Mouse (Mus musculus) neural tube, embryonic 12.5 days (tissue): ENCODE measurements at regions not wholly inside any gene's neighbourhood (a gene's known extent, or its start where the extent isn't known, plus 50 kb on each side); places are given as distances from the start of the nearest gene placed in this dataset.
"Not testable (repeated sequence)": the region's sequence is repeated elsewhere in the genome, so short reads cannot be mapped to it uniquely, and the experiment has no call there.

ENCODE experiments used
- ATAC-seq: fragments of 200-750 bp; cut with Nextera tagmentation; 2 replicates; pipeline ENCODE4 v1.8.0; 2017; ENCODE audit warnings: low read depth, mild to moderate bottlenecking, moderate TSS enrichment, moderate library complexity; ENCODE audit not compliant: low FRiP score
- H3K27ac ChIP-seq: fragments of 300-500 bp; sonication (generic); 2 replicates; pipeline ENCODE4 v1.5.1; 2016
- H3K27me3 ChIP-seq: fragments of 300-500 bp; sonication (generic); replicated peaks from 2 replicates; pipeline ENCODE4 v1.6.1; 2016; ENCODE audit warnings: mild to moderate bottlenecking
- H3K36me3 ChIP-seq: fragments of 300-500 bp; sonication (generic); 2 replicates; pipeline ENCODE4 v1.6.1; 2016; ENCODE audit warnings: mild to moderate bottlenecking
- H3K4me1 ChIP-seq: fragments of 300-500 bp; sonication (generic); 2 replicates; pipeline ENCODE4 v1.6.1; 2016
- H3K4me2 ChIP-seq: fragments of 300-500 bp; sonication (generic); replicated peaks from 2 replicates; pipeline ENCODE4 v1.6.1; 2016; ENCODE audit warnings: mild to moderate bottlenecking
- H3K4me3 ChIP-seq: fragments of 300-500 bp; sonication (generic); 2 replicates; pipeline ENCODE4 v1.5.1; 2016
- H3K9ac ChIP-seq: fragments of 300-500 bp; sonication (generic); 2 replicates; pipeline ENCODE4 v1.6.1; 2016; ENCODE audit warnings: mild to moderate bottlenecking
- H3K9me3 ChIP-seq: fragments of 300-500 bp; sonication (generic); 2 replicates; pipeline ENCODE4 v1.6.1; 2016; ENCODE audit warnings: mild to moderate bottlenecking
- WGBS: fragments of 180-500 bp; shearing (Covaris S2); methylation state at CpG from one replicate; pipeline ENCODE4 v1.1.7; 2016; 5-methylcytosine and 5-hydroxymethylcytosine counted together

- H3K4me1 ChIP-seq = peaks cover 6% of the 10 kb centered on the region; the same call in 1 of the 2 replicates
- H3K9ac ChIP-seq = no peak overlapping the region
- H3K27ac ChIP-seq = no peak overlapping the region
- H3K4me3 ChIP-seq = no peak overlapping the region
- 12% methylated on average over 4 of the region's 4 CpGs for WGBS
- no peaks in the 10 kb centered on the region for H3K27me3 ChIP-seq
- no peak overlapping the region for H3K4me2 ChIP-seq
- no peaks in the 10 kb centered on the region for H3K36me3 ChIP-seq
- ATAC-seq = peak; percentile 83
- H3K9me3 ChIP-seq = no peaks in the 10 kb centered on the region
Measured at GRCm38 (mm10) chr13:79765437-79765838, 1117.7 kb upstream of the Arrdc3 start.

GRCm38 (mm10) chr13:79784991-79785666, 1098.1 kb upstream of the Arrdc3 start:
- H3K4me1 ChIP-seq = no peaks in the 10 kb centered on the region
- WGBS = 98% methylated on average over 1 of the region's 1 CpGs
- no peak for ATAC-seq
- no peak overlapping the region for H3K4me3 ChIP-seq
- no peaks in the 10 kb centered on the region for H3K9me3 ChIP-seq
- H3K27me3 ChIP-seq = no peaks in the 10 kb centered on the region
- H3K36me3 ChIP-seq = no peaks in the 10 kb centered on the region
- H3K4me2 ChIP-seq = no peak overlapping the region
- no peak overlapping the region for H3K9ac ChIP-seq
- H3K27ac ChIP-seq = no peak overlapping the region

GRCm38 (mm10) chr13:79801591-79801990, 1081.6 kb upstream of the Arrdc3 start:
- WGBS = 85% methylated on average over 2 of the region's 2 CpGs
- ATAC-seq = no peak
- H3K4me1 ChIP-seq = no peaks in the 10 kb centered on the region

GRCm38 (mm10) chr13:79835592-79835991, 1047.6 kb upstream of the Arrdc3 start:
- Histone ChIP-seq H3K4me1 (no peaks in the 10 kb centered on the region), H3K9me3 (no peaks in the 10 kb centered on the region), H3K9ac (no peak overlapping the region), H3K4me2 (no peak overlapping the region), H3K27me3 (no peaks in the 10 kb centered on the region), H3K4me3 (no peak overlapping the region), H3K27ac (no peak overlapping the region), H3K36me3 (no peaks in the 10 kb centered on the region)
- WGBS = 61% methylated on average over 1 of the region's 1 CpGs
- ATAC-seq = peak; percentile 37; the same call in 1 of the 2 replicates

More at GRCm38 (mm10) chr13:79801591-79801990, 1081.6 kb upstream of the Arrdc3 start:
- Histone ChIP-seq H3K9me3 (no peaks in the 10 kb centered on the region), H3K4me2 (no peak overlapping the region), H3K9ac (no peak overlapping the region), H3K4me3 (no peak overlapping the region), H3K36me3 (no peaks in the 10 kb centered on the region), H3K27ac (no peak overlapping the region), H3K27me3 (no peaks in the 10 kb centered on the region)

GRCm38 (mm10) chr13:79844800-79845199, 1038.4 kb upstream of the Arrdc3 start:
- WGBS = 66% methylated on average over 2 of the region's 2 CpGs
- no peak overlapping the region for H3K9ac ChIP-seq
- ATAC-seq = no peak
- H3K36me3 ChIP-seq = no peaks in the 10 kb centered on the region
- no peak overlapping the region for H3K4me3 ChIP-seq
- H3K4me1 ChIP-seq = no peaks in the 10 kb centered on the region
- no peaks in the 10 kb centered on the region for H3K27me3 ChIP-seq
- no peaks in the 10 kb centered on the region for H3K9me3 ChIP-seq
- no peak overlapping the region for H3K4me2 ChIP-seq
- no peak overlapping the region for H3K27ac ChIP-seq

GRCm38 (mm10) chr13:79867501-79867900, 1015.7 kb upstream of the Arrdc3 start:
- H3K9me3 ChIP-seq, H3K36me3 ChIP-seq, H3K27ac ChIP-seq, H3K4me3 ChIP-seq, H3K4me1 ChIP-seq, ATAC-seq, H3K9ac ChIP-seq, H3K27me3 ChIP-seq, H3K4me2 ChIP-seq: not testable (repeated sequence)
- WGBS = 78% methylated on average over 1 of the region's 1 CpGs

- H3K36me3 ChIP-seq = no peaks in the 10 kb centered on the region
- no peak overlapping the region for H3K27ac ChIP-seq
- no peak overlapping the region for H3K4me3 ChIP-seq
- peaks cover 5% of the 10 kb centered on the region for H3K9me3 ChIP-seq
- no peaks in the 10 kb centered on the region for H3K27me3 ChIP-seq
- H3K4me2 ChIP-seq = no peak overlapping the region
- ATAC-seq = no peak
- H3K9ac ChIP-seq = no peak overlapping the region
- H3K4me1 ChIP-seq = no peaks in the 10 kb centered on the region
- 81% methylated on average over 2 of the region's 2 CpGs for WGBS
Measured at GRCm38 (mm10) chr13:79868481-79869225, 1014.5 kb upstream of the Arrdc3 start.

GRCm38 (mm10) chr13:79880136-79880535, 1003.0 kb upstream of the Arrdc3 start:
- Histone ChIP-seq H3K9ac (no peak overlapping the region), H3K4me2 (no peak overlapping the region), H3K36me3 (no peaks in the 10 kb centered on the region), H3K27me3 (no peaks in the 10 kb centered on the region), H3K27ac (no peak overlapping the region), H3K4me1 (no peaks in the 10 kb centered on the region), H3K4me3 (no peak overlapping the region), H3K9me3 (no peaks in the 10 kb centered on the region)
- no peak for ATAC-seq
- WGBS = 92% methylated on average over 1 of the region's 1 CpGs

- no peak overlapping the region for H3K9ac ChIP-seq
- H3K4me3 ChIP-seq = no peak overlapping the region
- H3K9me3 ChIP-seq = no peaks in the 10 kb centered on the region
- H3K27ac ChIP-seq = no peak overlapping the region
- ATAC-seq = no peak
- H3K27me3 ChIP-seq = no peaks in the 10 kb centered on the region
- no peak overlapping the region for H3K4me2 ChIP-seq
- no peaks in the 10 kb centered on the region for H3K4me1 ChIP-seq
- H3K36me3 ChIP-seq = no peaks in the 10 kb centered on the region
Measured at GRCm38 (mm10) chr13:79885959-79886358, 997.2 kb upstream of the Arrdc3 start.

GRCm38 (mm10) chr13:79886361-79886760, 996.8 kb upstream of the Arrdc3 start:
- H3K4me2 ChIP-seq = no peak overlapping the region
- H3K36me3 ChIP-seq = no peaks in the 10 kb centered on the region
- 88% methylated on average over 1 of the region's 1 CpGs for WGBS
- no peak for ATAC-seq
- H3K9me3 ChIP-seq = no peaks in the 10 kb centered on the region
- H3K4me3 ChIP-seq = no peak overlapping the region
- no peaks in the 10 kb centered on the region for H3K27me3 ChIP-seq
- no peaks in the 10 kb centered on the region for H3K4me1 ChIP-seq
- H3K27ac ChIP-seq = no peak overlapping the region
- no peak overlapping the region for H3K9ac ChIP-seq
